Mouse (Mus musculus) kidney, embryonic 15.5 days (tissue): ENCODE measurements around the gene Xkrx. TPM values are rescaled to one million over a fixed set of nuclear protein-coding genes. Genes with fewer than 3 reads are reported as not detected.

ENCODE experiments used
- ATAC-seq: fragments of 200-750 bp; cut with Nextera tagmentation; replicated peaks from 2 replicates; pipeline ENCODE4 v1.8.0; 2017; ENCODE audit warnings: moderate TSS enrichment; ENCODE audit not compliant: low FRiP score
- H3K27ac ChIP-seq: fragments of 300-500 bp; sonication (generic); 2 replicates; pipeline ENCODE4 v1.5.1; 2015; ENCODE audit warnings: mild to moderate bottlenecking, inconsistent platforms
- H3K27me3 ChIP-seq: fragments of 300-500 bp; sonication (generic); 2 replicates; pipeline ENCODE4 v1.6.1; 2015; ENCODE audit warnings: inconsistent platforms
- H3K36me3 ChIP-seq: fragments of 300-500 bp; sonication (generic); 2 replicates; pipeline ENCODE4 v1.6.1; 2015; ENCODE audit warnings: inconsistent platforms
- H3K4me1 ChIP-seq: fragments of 300-500 bp; sonication (generic); 2 replicates; pipeline ENCODE4 v1.6.1; 2015; ENCODE audit warnings: inconsistent platforms
- H3K4me2 ChIP-seq: fragments of 300-500 bp; sonication (generic); 2 replicates; pipeline ENCODE4 v1.6.1; 2015; ENCODE audit warnings: moderate library complexity, mild to moderate bottlenecking, inconsistent platforms
- H3K4me3 ChIP-seq: fragments of 300-500 bp; sonication (generic); replicated peaks from 2 replicates; pipeline ENCODE4 v1.5.1; 2015; ENCODE audit warnings: mild to moderate bottlenecking, inconsistent platforms
- H3K9ac ChIP-seq: fragments of 300-500 bp; sonication (generic); 2 replicates; pipeline ENCODE4 v1.6.1; 2015; ENCODE audit warnings: mild to moderate bottlenecking, inconsistent platforms
- H3K9me3 ChIP-seq: fragments of 300-500 bp; sonication (generic); replicated peaks from 2 replicates; pipeline ENCODE4 v1.6.1; 2016; ENCODE audit warnings: inconsistent platforms
- whole genome bisulfite sequencing: fragments of 180-500 bp; shearing (Covaris S2); methylation state at CpG from one replicate; pipeline ENCODE4 v1.1.7; 2015; ENCODE audit warnings: mixed read lengths; 5-methylcytosine and 5-hydroxymethylcytosine counted together
- polyA plus RNA-seq: library from polyadenylated mRNA; unstranded; fragments of >200 nt; fragmentation: Nextera tagmentation; extraction: Ambion mirVana; gene quantifications from 2 replicates; pipeline ENCODE4 v1.2.1, GENCODE M21; 2015

The Xkrx gene
- polyA plus RNA-seq, 1 experiment from 2014 or later = 0.13 TPM

GRCm38 (mm10) chrX:134140024-134140423, 21.9 kb downstream of the Xkrx start:
- ATAC-seq = no peak
- H3K4me2 ChIP-seq = no peak overlapping the region
- WGBS = 78% methylated on average over 6 of the region's 6 CpGs
- no peak overlapping the region for H3K27ac ChIP-seq
- H3K4me3 ChIP-seq = no peak overlapping the region
- H3K27me3 ChIP-seq = peaks cover 39% of the 10 kb centered on the region
- H3K9ac ChIP-seq = no peak overlapping the region
- H3K36me3 ChIP-seq = no peaks in the 10 kb centered on the region
- H3K4me1 ChIP-seq = no peaks in the 10 kb centered on the region
- no peaks in the 10 kb centered on the region for H3K9me3 ChIP-seq

- Histone ChIP-seq H3K9me3 (no peaks in the 10 kb centered on the region), H3K36me3 (no peaks in the 10 kb centered on the region), H3K27me3 (peaks cover 31% of the 10 kb centered on the region), H3K4me3 (no peak overlapping the region), H3K4me2 (no peak overlapping the region), H3K27ac (no peak overlapping the region), H3K4me1 (no peaks in the 10 kb centered on the region), H3K9ac (no peak overlapping the region)
- 45% methylated on average over 3 of the region's 3 CpGs for WGBS
- no peak for ATAC-seq
Observed at GRCm38 (mm10) chrX:134133821-134134220, 28.1 kb downstream of the Xkrx start.

DNA sequence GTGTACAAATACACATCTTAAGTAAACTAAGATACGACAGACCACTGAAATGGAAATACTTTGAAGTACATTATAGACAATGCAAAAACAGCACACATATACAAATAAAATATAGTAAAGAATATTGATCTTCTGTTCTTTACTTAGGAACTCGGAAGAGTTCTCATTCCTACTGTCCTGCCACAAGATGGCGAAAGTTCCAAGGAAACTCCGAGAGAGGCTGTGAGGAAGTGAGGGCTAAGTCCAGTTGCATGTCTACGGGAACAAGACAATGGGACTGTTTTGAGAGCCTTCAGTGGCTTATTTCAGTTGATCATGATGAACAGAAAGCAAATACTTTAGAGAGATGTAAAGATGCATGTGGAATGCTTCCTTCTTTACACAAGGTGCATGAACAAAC, 29.6 kb downstream of the Xkrx start:
- H3K9me3 ChIP-seq = no peaks in the 10 kb centered on the region
- WGBS = 22% methylated on average over 5 of the region's 5 CpGs
- no peaks in the 10 kb centered on the region for H3K36me3 ChIP-seq

GRCm38 (mm10) chrX:134128549-134128948, 33.3 kb downstream of the Xkrx start:
- WGBS = 80% methylated on average over 3 of the region's 3 CpGs
- H3K27ac ChIP-seq = no peak overlapping the region
- no peaks in the 10 kb centered on the region for H3K9me3 ChIP-seq
- no peaks in the 10 kb centered on the region for H3K36me3 ChIP-seq
- H3K4me3 ChIP-seq = no peak overlapping the region
- no peak overlapping the region for H3K9ac ChIP-seq
- no peak overlapping the region for H3K4me2 ChIP-seq
- peaks cover 36% of the 10 kb centered on the region for H3K27me3 ChIP-seq
- ATAC-seq = no peak
- H3K4me1 ChIP-seq = no peaks in the 10 kb centered on the region

More for the DNA sequence above, 29.6 kb downstream of the Xkrx start:
- no peak overlapping the region for H3K4me3 ChIP-seq
- no peak overlapping the region for H3K4me2 ChIP-seq
- H3K4me1 ChIP-seq = no peaks in the 10 kb centered on the region
- no peak for ATAC-seq
- H3K27ac ChIP-seq = no peak overlapping the region
- no peak overlapping the region for H3K9ac ChIP-seq
- H3K27me3 ChIP-seq = peaks cover 34% of the 10 kb centered on the region

DNA sequence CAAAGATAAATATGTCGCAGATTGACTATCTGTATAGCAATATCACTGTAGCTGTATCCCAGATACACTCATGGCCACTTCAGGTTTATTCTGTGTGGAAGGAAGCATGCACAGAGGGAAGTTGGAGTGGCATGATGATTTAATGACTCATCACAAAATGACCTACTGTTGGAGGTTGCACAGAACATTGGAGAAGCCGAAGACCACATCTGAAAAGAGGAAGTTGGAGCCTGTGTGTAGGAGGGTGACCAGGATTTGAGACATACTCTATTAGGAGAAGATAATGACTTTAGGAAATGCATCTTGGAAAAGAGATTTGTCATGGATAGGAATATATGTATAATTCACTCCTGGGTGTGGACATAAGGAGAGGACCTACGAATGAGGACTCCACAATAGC, 45.5 kb downstream of the Xkrx start:
- no peaks in the 10 kb centered on the region for H3K36me3 ChIP-seq
- no peak for ATAC-seq
- H3K4me1 ChIP-seq = no peaks in the 10 kb centered on the region
- no peak overlapping the region for H3K27ac ChIP-seq
- H3K4me3 ChIP-seq = no peak overlapping the region
- WGBS = 61% methylated on average over 3 of the region's 3 CpGs
- no peak overlapping the region for H3K9ac ChIP-seq
- no peak overlapping the region for H3K4me2 ChIP-seq
- H3K27me3 ChIP-seq = peaks cover 21% of the 10 kb centered on the region
- H3K9me3 ChIP-seq = no peaks in the 10 kb centered on the region

DNA sequence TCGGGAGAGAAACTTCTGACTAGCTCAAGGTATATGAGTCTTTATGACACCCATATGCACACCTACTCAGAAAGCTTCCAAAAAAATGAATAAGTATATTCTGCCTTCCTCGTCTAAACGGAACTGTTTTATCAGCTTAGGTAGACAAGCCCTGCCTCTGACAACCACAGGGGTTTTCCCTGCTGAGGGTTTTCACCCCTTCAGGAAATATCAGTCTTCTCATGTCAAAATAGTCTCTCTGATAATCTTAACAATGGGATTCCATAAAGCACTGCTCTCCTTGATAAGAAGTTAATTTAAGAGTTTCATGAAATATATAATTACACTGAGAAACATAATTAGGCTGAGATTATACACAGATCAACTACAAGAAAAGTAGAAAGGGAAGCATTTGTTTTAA, 50.1 kb downstream of the Xkrx start:
- no peaks in the 10 kb centered on the region for H3K36me3 ChIP-seq
- ATAC-seq = no peak
- H3K27me3 ChIP-seq = peaks cover 29% of the 10 kb centered on the region; the same call in 1 of the 2 replicates
- H3K9me3 ChIP-seq = no peaks in the 10 kb centered on the region
- H3K27ac ChIP-seq = no peak overlapping the region
- no peak overlapping the region for H3K4me2 ChIP-seq
- no peaks in the 10 kb centered on the region for H3K4me1 ChIP-seq
- 86% methylated on average over 3 of the region's 3 CpGs for WGBS
- H3K4me3 ChIP-seq = no peak overlapping the region
- H3K9ac ChIP-seq = no peak overlapping the region

DNA sequence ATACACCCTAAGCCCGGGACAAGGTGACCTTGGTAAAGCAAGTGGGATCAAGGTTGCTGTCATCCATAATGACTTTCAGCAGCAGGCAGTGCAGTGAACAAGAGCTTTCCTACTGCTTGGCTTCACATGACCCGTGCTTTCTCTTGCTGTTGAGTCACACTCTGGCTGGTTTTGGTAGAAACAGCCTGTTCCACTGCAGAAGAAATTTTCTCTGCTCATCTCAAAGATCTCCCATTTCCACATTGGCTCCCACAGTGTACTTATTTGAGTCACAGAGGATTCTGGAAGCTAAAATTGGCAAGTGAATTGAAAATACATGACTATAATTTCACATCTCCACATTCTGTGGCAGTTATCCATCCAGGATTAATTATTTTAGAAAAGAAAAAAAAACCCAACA, 59.2 kb downstream of the Xkrx start:
- Histone ChIP-seq H3K27me3 (peaks cover 16% of the 10 kb centered on the region), H3K9me3 (no peaks in the 10 kb centered on the region), H3K36me3 (no peaks in the 10 kb centered on the region), H3K4me3 (no peak overlapping the region), H3K4me2 (no peak overlapping the region), H3K9ac (no peak overlapping the region), H3K27ac (no peak overlapping the region), H3K4me1 (no peaks in the 10 kb centered on the region)
- 70% methylated on average over 2 of the region's 2 CpGs for WGBS
- ATAC-seq = no peak

Other genes starting within 250 kb of the Xkrx start
- 5.3 and 9.6 TPM in 2 replicates for gene Sytl4, start 180.3 kb downstream of the Xkrx start, polyA plus RNA-seq
- 47.7 and 49.1 TPM in 2 replicates for gene Cstf2, start 102.9 kb downstream of the Xkrx start, polyA plus RNA-seq
- not detected in 2 replicates for gene Arl13a, start 25.4 kb upstream of the Xkrx start, polyA plus RNA-seq
- gene Nox1, start 59.9 kb upstream of the Xkrx start, polyA plus RNA-seq = not detected in 2 replicates
- gene Trmt2b, start 114.9 kb upstream of the Xkrx start, polyA plus RNA-seq = 16.9 and 18.9 TPM in 2 replicates
- 11.1 and 12.0 TPM in 2 replicates for gene Tmem35a, start 133.1 kb upstream of the Xkrx start, polyA plus RNA-seq
- 33.1 and 33.7 TPM in 2 replicates for gene Cenpi, start 146.0 kb upstream of the Xkrx start, polyA plus RNA-seq
- gene Drp2, start 242.5 kb upstream of the Xkrx start, polyA plus RNA-seq = 0.80 and 0.97 TPM in 2 replicates